In genomic region chr8:105254152-105254965, GRCm38 (mm10) we compare ENCODE assay signal across 8 mouse cellular contexts. TPM values are rescaled to one million over a fixed set of nuclear protein-coding genes. Genes with fewer than 3 reads are reported as not detected.
A peak's percentile ranks its signal among the peaks of the same experiment; 100 is the strongest.
DNase-seq lines count a peak whose midpoint lies in the region; ATAC-seq lines count a peak whose summit lies in the region.

No protein-coding gene starts in this region.

- H3K4me1 ChIP-seq in intestine, embryonic 15.5 days (replicated peaks), result peaks cover 27% of the 10 kb centered on the region

- H3K9ac ChIP-seq in intestine, embryonic 15.5 days, result peak overlapping the region; percentile 71

- intact Hi-C loops in left cerebral cortex, postnatal 25 days (cut with DNase I), result no loop called here

- peak; percentile 90 for DNase-seq in adrenal gland, adult 2 months
- peak; percentile 95 for DNase-seq in embryo, embryonic 11 days
- peak; percentile 86 for DNase-seq in gastrocnemius, postnatal 25 days
- DNase-seq in left cerebral cortex, postnatal 25 days (ENCODE audit: low spot score in 2 of 2), result peak; percentile 88 to 90
- DNase-seq in mesoderm, embryonic 11.5 days (ENCODE audit: low read depth, low spot score), result peak; percentile 90
- DNase-seq in right cerebral cortex, postnatal 36 days (ENCODE audit: low spot score in 2 of 2), result peak; percentile 79 to 83
- DNase-seq in urinary bladder, postnatal 4 days (ENCODE audit: low spot score in 2 of 2), result peak; percentile 89 to 95

- WGBS in intestine, embryonic 15.5 days, result under 1% methylated on average over 73 of the region's 74 CpGs

- peak overlapping the region; percentile 86 for H3K27ac ChIP-seq in intestine, embryonic 15.5 days

- H3K4me2 ChIP-seq in intestine, embryonic 15.5 days (replicated peaks), result peak overlapping the region; percentile 99

- peaks cover 21% of the 10 kb centered on the region for H3K36me3 ChIP-seq in intestine, embryonic 15.5 days

- no peaks in the 10 kb centered on the region for H3K9me3 ChIP-seq in intestine, embryonic 15.5 days

- H3K27me3 ChIP-seq in intestine, embryonic 15.5 days (replicated peaks), result peaks cover 11% of the 10 kb centered on the region

- peak overlapping the region; percentile 61 for H3K4me3 ChIP-seq in intestine, embryonic 15.5 days (replicated peaks)

- ATAC-seq in intestine, embryonic 15.5 days, result peak; percentile 92

RNA-seq across cellular contexts. Expression of gene B3gnt9, which starts 0.6 kb away (rescaled TPM):
- 1 to 10 TPM; 3.1 to 5.0 TPM for total RNA-seq in adrenal gland, adult 2 months (2021)
- polyA plus RNA-seq in adrenal gland, adult 2 months (2012; rRNA removed), result 15.2 and 28.9 TPM in 2 replicates
- total RNA-seq in gastrocnemius, postnatal 25 days (2021), result 1 to 10 TPM; 2.6 TPM
- polyA plus RNA-seq in intestine, embryonic 15.5 days (2015; fragmentation: Nextera tagmentation; extraction: Ambion mirVana), result 18.8 and 19.5 TPM in 2 replicates
- 1 to 10 TPM; 2.1 to 2.4 TPM for total RNA-seq in left cerebral cortex, postnatal 25 days (2021)

RNA-seq across cellular contexts. Expression of gene Tradd, which starts 10.1 kb away (rescaled TPM):
- 10 to 100 TPM; 11.7 to 12.4 TPM for total RNA-seq in adrenal gland, adult 2 months (2021)
- 26.3 and 26.5 TPM in 2 replicates for polyA plus RNA-seq in adrenal gland, adult 2 months (2012; rRNA removed)
- total RNA-seq in gastrocnemius, postnatal 25 days (2021), result 1 to 10 TPM; 3.0 TPM
- 36.7 and 39.2 TPM in 2 replicates for polyA plus RNA-seq in intestine, embryonic 15.5 days (2015; fragmentation: Nextera tagmentation; extraction: Ambion mirVana)
- total RNA-seq in left cerebral cortex, postnatal 25 days (2021), result 1 to 10 TPM; 5.5 to 5.7 TPM

RNA-seq across cellular contexts. Expression of gene Fbxl8, which starts 10.1 kb away (rescaled TPM):
- total RNA-seq in adrenal gland, adult 2 months (2021), result 1 to 10 TPM; 3.3 to 4.0 TPM
- 10.4 and 11.5 TPM in 2 replicates for polyA plus RNA-seq in adrenal gland, adult 2 months (2012; rRNA removed)
- total RNA-seq in gastrocnemius, postnatal 25 days (2021), result 1 to 10 TPM in 1 of 2 experiments, under 1 TPM in 1; 0.90 to 1.0 TPM
- polyA plus RNA-seq in intestine, embryonic 15.5 days (2015; fragmentation: Nextera tagmentation; extraction: Ambion mirVana), result 4.4 and 5.0 TPM in 2 replicates
- total RNA-seq in left cerebral cortex, postnatal 25 days (2021), result under 1 TPM; 0.57 to 0.85 TPM

RNA-seq across cellular contexts. Expression of gene Hsf4, which starts 15.2 kb away (rescaled TPM):
- total RNA-seq in adrenal gland, adult 2 months (2021), result 1 to 10 TPM; 2.3 TPM
- polyA plus RNA-seq in adrenal gland, adult 2 months (2012; rRNA removed), result 1.8 and 2.3 TPM in 2 replicates
- total RNA-seq in gastrocnemius, postnatal 25 days (2021), result 1 to 10 TPM; 2.9 to 3.0 TPM
- polyA plus RNA-seq in intestine, embryonic 15.5 days (2015; fragmentation: Nextera tagmentation; extraction: Ambion mirVana), result 0.10 and 0.11 TPM in 2 replicates
- 1 to 10 TPM; 6.9 to 7.9 TPM for total RNA-seq in left cerebral cortex, postnatal 25 days (2021)

RNA-seq across cellular contexts. Expression of gene Nol3, which starts 21.6 kb away (rescaled TPM):
- 10 to 100 TPM in 1 of 2 experiments, 1 to 10 TPM in 1; 6.2 to 10.3 TPM for total RNA-seq in adrenal gland, adult 2 months (2021)
- polyA plus RNA-seq in adrenal gland, adult 2 months (2012; rRNA removed), result 4.4 and 5.3 TPM in 2 replicates
- total RNA-seq in gastrocnemius, postnatal 25 days (2021), result 10 to 100 TPM; 22.3 to 23.3 TPM
- polyA plus RNA-seq in intestine, embryonic 15.5 days (2015; fragmentation: Nextera tagmentation; extraction: Ambion mirVana), result 1.0 and 1.2 TPM in 2 replicates
- total RNA-seq in left cerebral cortex, postnatal 25 days (2021), result 1 to 10 TPM; 7.7 TPM

Comparison
In these comparisons a context has a peak if more than half of its experiments do, and no peak if none do; other contexts are left out.
1. Peak in every context shown above with its lines: DNase-seq, ATAC-seq, H3K4me3 ChIP-seq and H3K27ac ChIP-seq.